Mouse (Mus musculus) T-cell, adult 66 days (primary cell): ENCODE data around the gene Dguok. TPM values are rescaled to one million over a fixed set of nuclear protein-coding genes. Genes with fewer than 3 reads are reported as not detected.

Experiments used
- total RNA-seq, 2 experiments: library from RNA; stranded (reverse); gene quantifications; 3 replicates in 1 of 2; 4 replicates in 1 of 2; pipeline ENCODE4 v1.2.4; 2023

The Dguok gene
- total RNA-seq, result 10 to 100 TPM; 49.1 to 52.2 TPM

GRCm38 (mm10) chr6:83506258-83507167, at the start of gene Dguok:
TSS of gene Dguok (minus strand) at chr6:83506969.

DNA sequence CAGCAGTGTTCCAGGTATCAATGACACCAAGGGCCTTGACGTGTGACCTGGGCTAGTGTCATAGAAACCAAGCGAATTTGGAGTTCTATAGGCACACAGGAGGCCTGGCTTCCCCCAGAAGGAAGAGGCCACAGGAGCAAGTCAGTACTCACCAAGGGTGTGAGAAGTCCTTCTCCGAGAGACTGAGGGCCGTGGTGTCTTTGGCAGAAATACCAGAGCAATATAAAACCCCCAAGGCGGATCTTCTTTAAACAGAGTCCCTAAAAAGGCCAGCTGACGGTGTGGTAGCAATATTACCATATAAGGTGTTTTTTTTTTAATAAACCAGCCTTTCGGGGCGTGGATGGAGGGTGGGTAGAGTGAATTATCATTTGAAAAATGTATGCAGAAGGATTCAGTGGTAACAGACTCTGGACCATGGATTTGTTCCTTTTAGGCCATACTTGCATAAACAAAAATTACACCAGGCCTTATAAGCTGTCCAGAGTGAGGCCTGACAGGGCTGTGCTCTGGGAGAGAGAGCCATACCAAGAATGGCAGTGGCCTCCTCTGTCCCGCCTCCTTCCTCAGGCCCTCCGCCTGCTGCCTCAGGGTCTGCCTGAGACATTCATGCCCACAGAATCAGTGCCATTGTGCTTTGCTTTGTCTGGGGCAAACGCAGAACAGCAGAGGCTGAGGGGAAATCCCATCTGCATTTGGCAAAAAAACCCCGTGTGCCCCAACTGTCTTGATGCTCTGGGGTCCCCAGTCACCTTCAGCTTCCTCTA, 29.4 kb upstream of the Dguok start, which contains the start of gene Actg2:
Gene Actg2, minus strand, starts transcription at position 238 of the 767 bp plus-strand sequence.

DNA sequence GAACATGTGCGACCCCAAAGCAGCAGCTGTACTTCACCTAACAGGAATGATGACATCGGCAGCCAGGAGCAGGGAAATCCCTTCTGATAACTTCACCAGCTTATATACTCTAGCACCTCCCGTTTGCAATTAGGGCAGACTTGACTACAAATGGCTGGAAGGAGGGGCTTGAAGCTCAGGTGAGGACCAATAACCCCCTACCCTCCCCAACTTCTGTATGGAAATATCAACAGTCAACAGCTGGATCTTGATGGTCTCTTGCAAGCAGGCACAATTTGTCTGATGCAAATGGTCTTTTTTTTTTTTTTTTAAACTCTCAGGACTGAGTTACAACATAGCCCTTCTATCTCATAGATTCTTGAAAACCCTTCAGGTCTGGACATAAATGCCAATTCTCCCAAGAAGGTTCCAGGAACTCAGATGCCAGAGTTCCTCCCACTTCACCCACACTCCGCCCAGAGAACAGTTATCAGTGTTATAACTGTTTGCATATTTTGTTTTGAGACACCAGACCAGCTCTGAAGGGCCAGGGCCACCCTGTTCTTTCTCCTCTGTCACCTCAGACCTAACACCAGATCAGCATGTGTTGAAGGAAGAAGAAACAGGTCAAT, 47.6 kb downstream of the Dguok start, which contains the start of gene Tet3:
Gene Tet3, minus strand, starts transcription at position 51 of the 611 bp plus-strand sequence.

Other genes with a start within 250 kb of the Dguok start
- 10 to 100 TPM; 42.1 to 52.4 TPM for gene Mthfd2, start 181.1 kb downstream of the Dguok start, total RNA-seq
- 100 to 1,000 TPM; 113 to 127 TPM for gene Mob1a, start 181.0 kb downstream of the Dguok start, total RNA-seq
- gene Bola3, start 157.8 kb downstream of the Dguok start, total RNA-seq, result 10 to 100 TPM; 33.9 to 37.3 TPM
- 100 to 1,000 TPM; 158 to 168 TPM for gene Tet3, start 47.9 kb downstream of the Dguok start, total RNA-seq
- 1 to 10 TPM; 1.1 to 1.2 TPM for gene Actg2, start 29.3 kb upstream of the Dguok start, total RNA-seq
- 10 to 100 TPM; 21.1 to 21.8 TPM for gene Stambp, start 65.8 kb upstream of the Dguok start, total RNA-seq
- gene Clec4f, start 149.2 kb upstream of the Dguok start, total RNA-seq, result not detected
- not detected for gene Cd207, start 170.9 kb upstream of the Dguok start, total RNA-seq
- not detected for gene Vax2, start 204.3 kb upstream of the Dguok start, total RNA-seq
- not detected for gene Atp6v1b1, start 236.0 kb upstream of the Dguok start, total RNA-seq